Mouse (Mus musculus) layer of hippocampus, postnatal 14 days (tissue): ENCODE results near the gene Cacna1s. TPM values are rescaled to one million over a fixed set of nuclear protein-coding genes. Genes with fewer than 3 reads are reported as not detected.

Source experiments
- DNase-seq, 2 experiments: peaks; one replicate each; pipeline ENCODE4 v3.0.0; 2021 to 2022; ENCODE audit warnings: low spot score in 2 of 2, mixed read lengths in 1 of 2
- long read RNA-seq, 2 experiments: library from polyadenylated mRNA; stranded (forward); transcript quantifications; one replicate each; pipeline ENCODE4 v2.0.0; 2021
- total RNA-seq, 2 experiments: library from RNA; stranded (reverse); gene quantifications; 2 replicates each; pipeline ENCODE4 v1.2.3; 2021

Gene Cacna1s
- 1 to 10 TPM in 1 of 2 experiments, under 1 TPM in 1; 0.97 to 2.1 TPM for total RNA-seq
- long read RNA-seq, experiment 1, partial matches to known transcripts, result 1 of 1 reads
- long read RNA-seq, experiment 1, other reads (novel, unspliced or antisense), result 0 of 1 reads
- long read RNA-seq, experiment 2, result 0 reads

DNA sequence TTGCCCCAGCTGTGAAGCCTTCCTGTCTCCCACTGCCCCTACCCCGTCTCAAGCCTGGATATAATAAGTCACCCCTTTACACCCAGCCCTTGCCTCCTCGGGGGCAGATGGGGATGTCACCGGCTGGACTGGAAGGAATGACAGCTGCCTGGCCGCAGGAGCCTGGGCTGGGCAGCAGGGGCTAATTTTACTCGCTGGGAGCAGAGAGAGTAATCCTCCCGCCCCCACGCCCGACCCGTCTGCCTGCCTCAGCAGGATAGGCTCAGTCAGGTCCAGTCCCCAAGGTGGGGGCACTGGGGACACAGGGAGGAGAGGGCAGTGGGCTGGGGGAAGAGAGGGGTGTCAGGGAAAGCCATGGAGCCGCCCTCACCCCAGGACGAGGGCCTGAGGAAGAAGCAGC, at the start of gene Cacna1s:
TSS of gene Cacna1s (plus strand) at position 204 of the 400 bp plus-strand sequence.
- no peak for DNase-seq

DNA sequence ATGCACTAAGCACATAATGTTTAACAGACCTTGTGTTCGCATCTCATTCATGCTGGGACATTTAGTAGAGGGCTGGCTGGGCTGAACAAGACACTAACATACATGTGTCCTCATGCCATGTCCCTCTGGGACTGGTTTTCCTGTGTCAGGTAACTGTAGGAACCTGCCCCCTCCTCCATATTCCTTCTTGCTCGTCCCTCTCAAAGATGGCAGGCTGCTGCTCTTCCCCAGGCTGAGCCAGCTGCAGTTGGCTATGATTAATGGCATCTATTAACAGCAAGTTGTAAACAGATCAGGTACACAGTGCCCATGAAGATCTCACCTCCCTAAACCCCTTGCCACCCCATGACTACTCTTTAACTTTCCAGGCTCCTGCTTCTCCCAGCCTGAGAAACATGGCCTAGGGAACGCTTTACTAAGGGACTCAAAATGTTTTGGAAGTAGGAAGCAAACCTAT, 46.2 kb upstream of the Cacna1s start, which contains the start of gene Igfn1:
TSS of gene Igfn1 (minus strand) at position 51 of the 457 bp plus-strand sequence.
- DNase-seq, result no peak

DNA sequence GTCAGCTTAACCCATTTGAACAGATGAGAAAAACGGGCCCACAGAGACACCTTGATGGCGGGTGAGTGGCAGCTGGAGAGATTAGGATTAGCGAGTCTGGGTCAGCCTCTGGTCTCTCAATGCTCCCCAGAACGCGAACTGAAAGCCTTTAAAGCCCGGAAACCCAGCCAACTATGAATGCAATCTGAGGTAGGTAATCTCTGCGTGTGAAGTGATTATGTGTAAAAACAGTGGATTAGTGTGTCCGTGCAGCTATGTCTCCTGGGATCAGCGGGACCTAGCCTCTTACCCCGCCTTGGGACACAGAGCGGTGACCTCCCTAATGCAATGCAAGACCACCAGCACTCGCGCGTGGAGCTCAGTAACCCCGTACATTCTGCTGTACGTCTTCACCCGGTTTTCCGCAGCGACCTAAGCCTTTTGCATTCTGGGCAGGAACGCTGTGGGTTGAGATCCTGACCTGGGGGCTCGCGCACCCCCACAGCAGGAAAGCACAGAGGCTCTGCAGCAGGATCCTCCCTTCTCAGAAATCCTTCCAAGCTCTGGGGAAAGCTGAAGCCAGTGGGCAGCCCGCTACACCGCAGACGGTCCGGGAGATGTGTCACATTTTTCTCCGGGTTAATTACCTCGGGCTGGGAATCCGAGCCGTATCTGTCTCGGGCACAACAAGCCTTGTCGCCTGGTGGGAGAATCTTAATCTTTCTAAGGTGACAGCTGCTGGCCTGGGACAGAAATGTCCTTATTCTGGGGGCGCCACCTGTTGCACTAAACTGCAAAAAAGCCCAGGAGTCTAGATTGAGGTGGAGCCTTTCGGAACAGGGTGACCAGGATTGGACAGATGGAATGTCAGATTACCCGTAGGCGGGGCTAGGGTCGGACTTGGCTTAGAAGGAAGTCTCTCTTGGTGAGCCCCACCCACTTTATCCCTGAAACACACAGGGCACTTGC, 45.1 kb upstream of the Cacna1s start, which contains the start of gene Tmem9:
TSS of gene Tmem9 (plus strand) at position 940 of the 948 bp plus-strand sequence.
- peak; percentile 41 to 62 for DNase-seq

DNA sequence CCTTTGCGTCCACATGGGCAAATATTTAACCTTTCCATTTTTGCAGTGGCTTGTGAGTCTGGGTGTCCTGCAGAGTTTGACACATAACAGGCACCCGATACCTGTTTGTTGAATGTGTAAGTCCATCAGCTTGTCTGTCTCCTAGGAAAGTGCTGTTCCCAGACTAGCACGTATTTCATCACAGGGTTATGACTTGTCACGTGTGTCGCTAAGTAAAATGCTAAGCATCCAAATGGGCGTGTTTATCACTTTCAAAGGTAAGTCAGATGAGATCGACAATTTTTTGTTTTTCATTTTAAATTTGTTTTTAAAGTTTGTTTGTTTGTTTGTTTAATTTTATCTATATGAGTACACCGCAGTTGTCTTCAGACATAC, 44.4 kb upstream of the Cacna1s start:
- no peak for DNase-seq

DNA sequence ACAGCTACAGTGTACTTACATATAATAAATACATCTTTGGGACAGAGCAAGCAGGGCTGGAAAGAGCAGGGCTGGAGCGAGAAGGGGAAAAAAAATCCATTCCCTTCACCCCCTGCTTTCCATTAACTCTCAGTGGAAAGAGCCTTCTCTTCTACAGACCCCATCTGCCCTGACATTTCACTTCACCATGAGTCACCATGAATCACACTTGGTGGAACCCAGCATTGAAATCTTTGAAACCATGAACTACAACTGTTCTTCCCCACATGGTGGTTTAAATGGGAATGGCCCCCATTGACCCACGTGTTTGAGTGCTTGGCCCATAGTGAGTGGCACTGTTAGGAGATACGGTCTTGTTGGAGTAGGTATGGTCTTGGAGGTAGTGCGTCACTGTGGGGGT, 42.3 kb upstream of the Cacna1s start:
- no peak for DNase-seq

DNA sequence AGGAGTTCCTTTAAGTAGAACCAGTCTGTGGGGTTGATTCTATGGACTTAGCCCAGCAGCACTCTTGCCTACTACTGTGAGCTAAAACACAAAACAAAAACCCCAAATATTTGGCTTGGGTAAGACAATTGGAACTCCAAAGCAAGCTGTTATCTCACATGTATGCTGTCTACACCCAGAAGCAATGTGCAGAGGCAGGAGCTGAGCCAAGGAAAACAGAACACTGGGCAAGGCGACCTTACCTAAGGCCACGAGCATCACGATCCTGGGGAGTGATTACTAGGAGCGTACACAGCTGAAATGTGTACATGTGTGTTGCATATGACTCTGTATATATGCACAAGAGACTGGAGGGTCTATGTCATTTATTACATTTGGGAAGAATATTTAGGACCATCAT, 39.0 kb upstream of the Cacna1s start:
- DNase-seq, result no peak

DNA sequence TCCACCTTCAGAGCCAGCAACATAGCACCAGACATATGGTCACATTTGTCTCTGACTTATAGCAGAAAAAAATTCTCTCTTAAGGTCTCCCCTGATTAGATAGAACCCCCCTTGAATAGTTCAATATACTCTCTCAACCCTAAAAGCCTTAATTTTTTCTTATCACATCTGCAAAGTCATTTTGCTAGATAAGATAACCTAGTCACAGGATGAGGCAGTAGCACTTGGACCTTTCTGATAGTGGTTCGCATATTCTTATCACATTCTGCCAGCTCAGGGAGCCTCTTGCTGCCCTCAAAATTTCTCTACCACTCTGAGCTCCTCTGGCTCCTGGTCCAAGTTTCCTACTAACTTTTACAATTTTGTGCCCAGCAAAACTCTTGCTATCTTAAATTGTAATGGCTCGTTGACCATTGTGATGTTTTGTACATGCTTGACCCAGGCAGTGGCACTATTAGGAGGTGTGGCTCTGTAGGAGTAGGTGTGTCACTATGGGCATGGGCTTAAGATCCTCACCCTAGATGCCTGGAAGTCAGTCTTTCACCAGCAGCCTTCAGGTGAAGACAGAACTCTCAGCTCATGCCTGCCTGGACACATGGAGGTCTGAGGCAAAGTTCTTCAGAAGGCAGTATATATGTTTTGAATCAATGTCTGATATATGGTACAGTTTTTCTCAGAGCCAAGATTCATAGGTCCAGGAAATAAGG, 37.6 kb upstream of the Cacna1s start:
- no peak for DNase-seq

DNA sequence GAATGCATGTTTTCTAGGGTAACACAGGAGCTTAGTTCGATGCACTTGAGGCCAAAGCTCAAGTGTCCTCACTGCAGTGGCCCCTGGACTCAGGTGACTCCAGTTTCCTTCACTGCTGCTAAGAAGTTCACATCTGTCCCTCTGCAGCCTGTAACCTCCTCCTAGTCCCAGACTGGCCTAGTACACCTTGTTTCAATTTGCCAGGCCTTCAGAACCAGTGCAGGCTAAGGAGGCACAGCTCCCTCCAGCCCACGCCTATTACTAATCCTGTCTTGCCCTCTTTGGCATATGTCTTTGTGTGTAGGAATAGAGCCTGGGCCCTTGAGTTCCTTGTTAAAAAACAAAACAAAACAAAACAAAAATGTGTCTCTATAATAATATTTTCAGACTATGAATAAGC, 35.2 kb upstream of the Cacna1s start:
- no peak for DNase-seq

DNA sequence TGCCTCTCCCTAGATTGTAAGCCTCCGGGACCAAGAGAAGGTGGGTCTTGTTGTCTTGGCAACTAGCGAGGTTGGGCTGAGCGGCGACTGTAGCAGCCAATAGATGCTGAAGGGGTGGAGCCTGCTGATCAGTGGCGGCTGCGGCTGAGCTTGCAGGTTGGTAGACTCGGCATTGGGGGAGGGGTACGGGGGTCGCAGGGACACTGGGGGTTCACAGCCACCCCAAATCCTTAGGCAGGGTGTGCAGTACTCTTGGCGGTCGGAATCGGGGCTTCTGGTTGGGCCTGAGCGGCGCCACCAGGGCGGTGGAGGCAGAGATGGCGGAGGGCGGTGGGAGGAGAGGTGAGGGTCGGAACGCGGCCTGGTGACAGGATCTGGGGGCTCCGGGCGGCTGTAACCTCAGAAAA, 34.6 kb upstream of the Cacna1s start:
- peak; percentile 91 to 97 for DNase-seq

DNA sequence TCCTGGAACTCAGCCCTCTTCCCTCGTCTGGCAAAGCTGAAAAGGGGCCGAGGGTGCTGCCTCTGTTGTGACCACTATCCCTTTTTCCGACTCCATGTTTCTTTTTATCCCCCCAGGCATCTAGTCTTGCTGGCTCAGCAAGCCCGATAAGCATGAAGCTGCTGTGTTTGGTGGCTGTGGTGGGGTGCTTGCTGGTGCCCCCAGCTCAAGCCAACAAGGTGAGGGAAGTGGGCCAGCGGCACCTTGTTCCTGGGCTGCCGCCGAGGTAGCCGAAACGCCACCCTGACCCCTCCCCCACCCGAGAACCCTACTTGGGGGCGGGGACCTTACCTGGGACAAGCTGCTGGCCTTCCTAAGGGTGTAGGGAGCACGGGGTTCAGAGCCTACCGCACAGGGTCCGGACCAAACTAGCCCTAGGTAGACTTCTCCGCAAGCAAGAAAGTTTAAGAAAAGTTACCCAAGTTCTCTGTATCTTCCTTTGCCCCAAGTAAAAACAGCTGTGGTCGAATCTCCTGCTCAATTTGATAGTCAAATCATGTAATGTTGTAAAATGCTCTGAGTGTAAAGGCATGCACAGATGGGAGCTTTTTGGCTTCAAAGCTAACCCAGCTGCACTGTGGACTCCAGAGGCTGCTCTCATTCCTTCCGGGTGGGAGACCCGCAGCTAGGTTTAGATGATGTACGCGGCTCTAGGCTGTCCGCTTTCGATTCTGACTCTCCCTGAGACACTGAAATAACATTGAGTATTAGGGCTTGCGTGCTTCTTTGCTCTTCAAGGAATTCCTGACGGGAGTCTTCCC, 34.0 kb upstream of the Cacna1s start:
- no peak for DNase-seq

DNA sequence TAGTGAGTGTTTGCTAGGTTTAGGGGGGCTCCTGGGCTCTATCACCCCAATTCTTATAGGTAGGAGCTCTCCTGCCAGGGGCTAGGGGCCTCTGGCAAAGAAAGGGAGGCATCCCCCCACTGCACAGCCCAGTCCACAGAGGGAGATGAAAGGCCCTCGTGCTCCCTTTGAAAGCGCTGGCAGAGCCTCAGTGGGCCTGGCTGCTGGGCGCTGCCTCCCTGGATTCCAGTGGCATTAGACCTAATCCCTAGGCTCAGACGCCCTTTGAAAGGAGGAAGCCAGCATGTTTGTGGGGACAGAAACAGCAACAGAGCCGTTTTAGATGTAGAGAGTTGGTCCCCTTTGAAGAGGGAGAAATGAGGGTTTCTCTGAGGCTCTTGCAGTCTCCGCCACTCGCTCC, 22.3 kb upstream of the Cacna1s start:
- no peak for DNase-seq

DNA sequence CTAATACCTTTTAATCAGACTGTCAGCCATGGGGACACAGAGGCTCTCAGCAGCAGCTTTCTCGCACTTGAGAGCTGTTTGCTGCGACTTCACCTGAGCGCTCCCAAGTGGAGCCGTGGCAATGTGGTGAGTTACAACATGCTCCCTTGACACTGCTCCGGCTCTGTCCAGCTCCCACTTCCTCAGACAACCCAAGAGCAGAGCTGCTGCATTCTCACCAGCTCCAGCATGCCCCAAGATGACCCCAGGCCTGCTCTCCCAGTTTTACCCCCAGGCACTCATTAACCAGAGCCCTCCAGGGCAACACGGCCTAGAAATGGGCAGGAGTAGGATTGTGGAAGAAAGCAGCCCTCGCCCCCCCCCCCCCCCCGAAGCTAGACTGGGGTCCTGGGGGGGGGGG, 20.9 kb upstream of the Cacna1s start:
- DNase-seq, result no peak

DNA sequence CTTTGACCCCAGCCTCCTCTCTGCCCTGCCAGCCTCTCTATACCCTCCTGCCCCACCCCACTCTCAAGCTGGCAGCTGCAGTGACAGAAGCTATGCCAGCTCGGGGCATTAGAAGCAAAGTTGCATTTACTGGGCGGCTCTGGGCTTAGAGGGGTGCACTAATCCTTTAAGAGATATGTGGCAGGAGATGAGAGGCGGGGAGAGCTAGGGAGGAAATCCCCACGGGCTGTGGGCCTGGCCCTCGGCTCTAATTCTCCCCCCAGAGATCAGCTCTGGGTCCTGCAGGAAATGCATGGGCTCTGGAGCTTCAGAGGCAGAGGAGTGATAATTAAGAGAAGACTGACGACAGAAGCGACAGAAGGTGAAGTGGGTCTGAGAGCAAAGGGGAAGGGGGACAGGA, 19.6 kb upstream of the Cacna1s start:
- DNase-seq, result no peak

DNA sequence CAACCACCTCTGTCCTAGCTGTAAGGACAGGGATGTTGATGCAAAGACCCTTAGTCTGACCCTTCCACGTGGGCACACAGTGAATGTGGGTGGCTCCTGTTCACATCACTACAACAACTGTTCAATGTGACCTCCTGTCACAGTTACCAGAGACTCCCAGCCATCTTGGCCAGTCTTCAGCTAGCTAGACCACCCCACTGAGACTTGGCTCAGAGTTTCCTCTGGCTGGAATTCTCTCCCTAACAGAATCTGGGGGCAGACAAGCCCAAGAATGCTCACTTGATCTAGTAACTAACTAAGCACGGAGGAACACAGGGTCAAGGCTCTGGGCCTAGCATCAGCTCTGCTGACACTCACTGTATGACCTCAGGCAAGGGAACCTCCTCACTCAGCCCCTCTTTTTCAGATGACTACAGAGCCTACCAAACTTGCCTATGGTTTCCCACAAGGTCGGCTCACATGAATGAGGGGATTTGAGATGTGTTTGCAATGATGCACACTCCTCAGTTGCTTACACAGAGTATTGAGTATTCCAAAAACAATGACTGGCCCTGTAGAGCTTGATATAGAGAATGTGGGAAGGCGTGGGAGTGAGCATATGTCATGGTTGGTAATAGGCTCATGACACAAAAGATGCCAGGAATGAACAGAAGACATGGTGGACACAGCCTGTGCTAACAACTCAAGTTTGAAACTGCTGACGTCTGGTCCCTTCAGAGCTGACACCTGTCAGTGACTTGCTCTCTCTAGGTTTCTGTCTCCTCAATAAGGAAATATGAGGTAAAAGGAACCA, 13.6 kb upstream of the Cacna1s start:
- DNase-seq, result no peak

DNA sequence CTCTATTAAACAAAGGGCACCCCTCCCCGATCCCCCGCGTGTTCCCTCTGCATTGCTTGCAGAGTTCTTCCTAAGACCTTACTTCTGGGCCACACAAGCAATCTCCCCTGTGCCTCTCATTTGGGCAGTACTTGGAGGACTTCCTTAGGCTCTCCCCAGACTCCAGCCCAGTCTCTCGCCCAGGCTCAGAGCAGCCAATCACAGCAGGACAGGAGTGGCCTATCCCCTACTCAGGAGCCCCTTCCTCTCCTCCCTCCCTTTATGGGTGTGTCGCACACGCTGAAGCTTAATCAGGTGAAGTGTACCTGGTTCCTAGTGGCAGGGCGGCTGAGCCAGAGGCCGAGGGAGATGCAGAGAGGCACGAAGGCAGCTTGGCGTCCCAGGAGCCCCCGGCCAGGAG, 12.1 kb upstream of the Cacna1s start:
- DNase-seq, result no peak

DNA sequence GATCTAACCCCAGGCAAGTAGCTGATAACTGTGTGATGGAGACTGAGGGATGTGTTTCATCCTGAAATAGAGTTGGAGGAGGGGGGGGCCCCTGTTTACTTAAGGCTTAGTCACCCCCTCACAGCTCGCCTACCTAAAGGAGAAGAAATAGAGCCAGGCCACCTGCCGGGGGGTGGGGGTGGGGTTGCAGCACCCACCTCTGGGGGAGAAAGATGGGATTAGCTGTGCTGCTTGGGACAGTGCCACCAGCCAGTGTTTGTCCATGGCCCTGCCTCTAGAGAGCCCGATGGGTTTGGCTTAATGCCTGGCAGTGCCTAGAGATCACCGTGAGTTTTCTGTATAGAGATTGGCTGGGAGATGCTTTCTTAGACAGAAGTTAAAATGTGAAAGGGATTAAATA, 11.7 kb upstream of the Cacna1s start:
- no peak for DNase-seq

DNA sequence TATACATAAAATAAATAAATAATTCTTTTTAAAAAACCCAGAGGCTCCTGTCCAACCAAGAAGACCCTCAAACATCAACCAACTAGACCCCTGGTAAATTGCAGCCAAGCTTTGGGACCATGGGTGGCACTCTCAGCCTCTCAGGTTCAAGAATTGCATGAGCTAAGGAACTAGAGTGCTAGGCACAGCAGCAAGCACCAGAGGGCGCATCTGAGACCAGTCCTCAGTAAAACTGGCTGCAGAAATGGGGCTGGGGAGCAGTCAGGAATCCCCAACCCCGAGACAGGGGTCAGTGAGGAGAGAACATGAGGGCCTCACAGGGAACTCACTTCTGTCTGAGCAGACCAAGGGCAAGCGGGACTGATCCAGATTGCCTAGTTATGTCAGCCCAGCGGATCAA, 6.8 kb upstream of the Cacna1s start:
- peak; percentile 61 to 66 for DNase-seq

DNA sequence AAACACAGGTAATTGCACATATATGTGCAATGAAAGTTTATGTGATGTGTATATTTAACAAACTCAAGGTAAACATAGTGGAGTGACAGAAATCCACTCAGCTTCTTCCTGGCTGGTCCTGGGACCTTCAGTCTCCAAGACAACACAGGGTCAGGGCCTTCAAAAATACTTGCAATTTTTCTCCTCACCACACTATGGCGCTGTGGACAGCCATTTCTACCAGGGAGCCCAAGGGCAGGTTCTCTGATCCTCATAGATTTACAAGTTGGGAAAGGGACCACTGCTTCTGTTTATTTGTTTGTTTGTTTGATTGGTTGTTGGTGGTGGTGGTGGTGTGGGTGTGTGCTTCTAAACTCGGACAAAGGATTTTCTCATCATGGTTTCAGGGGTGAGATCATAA, 5.1 kb upstream of the Cacna1s start:
- no peak for DNase-seq

DNA sequence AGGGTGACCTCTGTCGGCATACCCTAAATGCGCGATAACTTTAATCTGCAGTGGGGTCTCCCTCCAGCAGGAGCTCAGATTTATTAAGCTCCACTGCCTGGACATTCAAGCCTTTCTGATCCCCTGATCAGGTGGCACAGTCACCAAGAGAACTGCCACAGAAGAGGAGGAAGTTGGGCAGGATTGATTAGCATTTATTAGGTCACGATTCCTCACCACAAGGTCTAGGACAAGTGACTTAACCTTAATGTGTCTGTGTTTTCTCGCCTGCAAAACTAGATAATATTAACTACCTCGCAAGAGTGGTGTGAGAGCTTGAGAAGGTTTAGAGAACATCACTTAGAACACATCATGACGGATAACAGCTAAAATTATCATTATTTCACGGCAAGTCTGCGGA, 4.7 kb upstream of the Cacna1s start:
- no peak for DNase-seq

DNA sequence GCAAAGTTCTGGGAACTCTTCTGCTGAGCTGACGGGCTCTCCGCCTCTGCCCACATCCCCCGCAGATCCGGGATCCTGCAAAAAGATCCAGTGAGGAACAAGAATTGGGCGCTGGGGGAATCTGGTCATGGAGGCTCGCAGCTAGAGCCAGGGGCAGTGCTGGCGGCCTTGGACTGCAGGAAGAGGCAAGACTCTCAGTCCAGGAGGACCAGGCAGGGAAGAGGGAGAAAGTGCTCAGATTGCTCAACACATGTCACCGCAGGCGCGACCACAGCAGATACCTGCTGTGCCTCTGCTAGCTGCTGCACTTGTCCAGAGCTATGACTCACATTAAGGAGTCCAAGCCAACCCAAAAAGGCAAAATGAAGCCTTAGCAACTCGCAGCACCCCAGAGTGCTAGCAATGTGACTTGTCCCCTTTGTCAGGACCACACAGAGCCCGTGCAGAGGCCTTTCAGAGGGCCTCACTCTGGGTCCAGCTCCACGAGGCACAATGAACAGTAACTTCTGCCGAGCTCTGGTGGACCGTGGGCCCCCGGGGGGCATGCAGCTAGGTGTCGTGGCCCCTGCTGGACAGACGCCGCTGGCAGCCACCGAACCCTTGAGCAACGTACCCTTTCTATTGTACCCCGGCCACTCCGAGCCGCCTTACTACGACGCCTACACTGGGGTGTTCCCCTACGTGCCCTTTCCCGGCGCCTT, 2.1 kb upstream of the Cacna1s start, which contains the start of gene Ascl5:
TSS of gene Ascl5 (plus strand) at position 493 of the 701 bp plus-strand sequence.
- no peak for DNase-seq
